Mouse (Mus musculus) forebrain, embryonic 12.5 days (tissue): ENCODE data around the gene Unc119b. TPM values are rescaled to one million over a fixed set of nuclear protein-coding genes. Genes with fewer than 3 reads are reported as not detected.

ENCODE experiments used
- polyA plus RNA-seq: library from polyadenylated mRNA; unstranded; fragments of >200 nt; fragmentation: Nextera tagmentation; extraction: Ambion mirVana; gene quantifications from 2 replicates; pipeline ENCODE4 v1.2.1, GENCODE M21; 2016

Gene Unc119b
- polyA plus RNA-seq, 1 experiment from 2014 or later, result 68.6 TPM

Other genes with a start within 250 kb of the Unc119b start
- gene Oasl2, start 238.0 kb downstream of the Unc119b start, polyA plus RNA-seq, result 1.9 and 2.4 TPM in 2 replicates
- gene Oasl1, start 211.7 kb downstream of the Unc119b start, polyA plus RNA-seq, result 0.26 TPM in 1 of 2 replicates, not detected in the other
- 57.9 and 61.0 TPM in 2 replicates for gene 2210016L21Rik, start 192.8 kb downstream of the Unc119b start, polyA plus RNA-seq
- gene Hnf1a, start 163.9 kb downstream of the Unc119b start, polyA plus RNA-seq, result not detected in 2 replicates
- 13.8 and 19.1 TPM in 2 replicates for gene Sppl3, start 123.8 kb downstream of the Unc119b start, polyA plus RNA-seq
- 26.1 and 29.4 TPM in 2 replicates for gene Gm10401, start 36.7 kb downstream of the Unc119b start, polyA plus RNA-seq
- gene Acads, start 15.6 kb downstream of the Unc119b start, polyA plus RNA-seq, result 32.7 and 33.0 TPM in 2 replicates
- gene Mlec, start 23.2 kb upstream of the Unc119b start, polyA plus RNA-seq, result 50.3 and 50.8 TPM in 2 replicates
- 6.0 and 6.1 TPM in 2 replicates for gene Cabp1, start 59.4 kb upstream of the Unc119b start, polyA plus RNA-seq
- gene Pop5, start 100.9 kb upstream of the Unc119b start, polyA plus RNA-seq, result 90.5 and 97.1 TPM in 2 replicates
- gene Rnf10, start 137.9 kb upstream of the Unc119b start, polyA plus RNA-seq, result 187 and 195 TPM in 2 replicates
- 54.3 and 57.1 TPM in 2 replicates for gene Coq5, start 144.7 kb upstream of the Unc119b start, polyA plus RNA-seq
- gene Dynll1, start 166.0 kb upstream of the Unc119b start, polyA plus RNA-seq, result 1,436 and 1,463 TPM in 2 replicates
- 353 and 383 TPM in 2 replicates for gene Srsf9, start 192.2 kb upstream of the Unc119b start, polyA plus RNA-seq
- gene Gatc, start 206.2 kb upstream of the Unc119b start, polyA plus RNA-seq, result 41.5 and 42.1 TPM in 2 replicates
- gene Triap1, start 206.2 kb upstream of the Unc119b start, polyA plus RNA-seq, result 54.5 and 55.6 TPM in 2 replicates
- 728 and 759 TPM in 2 replicates for gene Cox6a1, start 214.0 kb upstream of the Unc119b start, polyA plus RNA-seq